Mouse (Mus musculus): ENCODE results near the gene Tspan2.

The Tspan2 gene

DNA sequence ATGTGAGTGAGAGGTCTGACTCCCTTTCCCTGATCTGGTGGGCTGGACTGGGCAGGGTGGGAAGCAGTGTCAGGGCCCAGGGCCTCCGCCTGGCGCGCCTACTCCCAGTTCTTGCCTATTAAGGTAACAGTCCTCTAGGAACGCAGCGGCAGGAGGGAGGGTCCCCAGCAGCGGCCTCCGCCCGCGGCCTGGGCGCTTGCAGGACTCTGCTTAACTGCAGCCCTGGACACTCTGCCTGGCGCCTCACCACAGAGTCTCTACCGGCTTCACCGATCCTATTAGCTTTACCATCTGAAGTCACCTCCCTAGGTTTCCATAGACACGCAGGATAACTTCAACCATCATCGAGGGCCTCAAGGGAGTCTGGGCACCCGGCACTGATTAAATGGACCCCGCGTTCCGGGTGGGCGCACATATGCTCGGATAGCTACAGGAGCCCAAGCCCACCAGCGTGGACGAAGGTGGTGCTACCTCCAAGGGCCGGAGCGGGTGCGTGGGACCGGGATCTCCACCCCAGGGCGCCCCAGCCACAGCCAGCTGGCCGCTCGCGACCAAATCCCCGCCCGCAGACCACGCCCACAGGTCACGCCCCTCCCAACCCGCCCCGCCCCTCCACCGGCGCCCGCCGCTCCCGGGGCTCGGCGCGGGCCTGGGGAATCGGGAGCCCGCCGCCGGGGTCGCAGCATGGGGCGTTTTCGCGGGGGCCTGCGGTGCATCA, at the start of gene Tspan2:
Gene Tspan2 (plus strand): TSS at position 217 of the 718 bp plus-strand sequence.
- in situ Hi-C loops (cut with MboI; ENCODE audit: unreplicated experiment in 2 of 2) = no loop called here

DNA sequence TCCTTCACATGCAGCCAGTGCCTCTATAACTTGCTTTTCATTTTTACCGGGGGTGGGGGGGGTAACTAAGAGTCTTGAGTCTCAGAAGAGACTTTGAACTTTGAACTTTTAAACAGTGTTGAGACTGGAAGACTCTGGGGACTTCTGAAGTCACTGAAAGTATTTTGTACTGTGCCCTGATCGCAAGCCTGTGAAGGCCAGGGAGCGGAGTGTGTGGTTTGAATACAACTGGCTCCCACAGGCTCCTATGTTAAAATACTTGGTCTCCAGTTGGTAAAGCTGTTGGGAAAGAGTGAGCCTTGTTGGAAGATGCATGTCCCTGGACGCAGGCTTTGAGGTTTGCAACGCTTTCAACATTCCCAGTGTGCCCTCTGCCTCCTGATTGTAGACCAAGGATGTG, 47.5 kb upstream of the Tspan2 start:
- in situ Hi-C loops (cut with MboI; ENCODE audit: unreplicated experiment in 2 of 2) = loop anchor here in 1 of 2 experiments (25.0 kb wide), 2 partner anchors 1200 to 1725 kb away; partner anchors contain the start of gene Ttf2

GRCm38 (mm10) chr3:102687852-102688251, 46.5 kb upstream of the Tspan2 start:
- in situ Hi-C loops (cut with MboI; ENCODE audit: unreplicated experiment in 2 of 2) = loop anchor here in 1 of 2 experiments (25.0 kb wide), 2 partner anchors 1201 to 1726 kb away; partner anchors contain the start of gene Ttf2

DNA sequence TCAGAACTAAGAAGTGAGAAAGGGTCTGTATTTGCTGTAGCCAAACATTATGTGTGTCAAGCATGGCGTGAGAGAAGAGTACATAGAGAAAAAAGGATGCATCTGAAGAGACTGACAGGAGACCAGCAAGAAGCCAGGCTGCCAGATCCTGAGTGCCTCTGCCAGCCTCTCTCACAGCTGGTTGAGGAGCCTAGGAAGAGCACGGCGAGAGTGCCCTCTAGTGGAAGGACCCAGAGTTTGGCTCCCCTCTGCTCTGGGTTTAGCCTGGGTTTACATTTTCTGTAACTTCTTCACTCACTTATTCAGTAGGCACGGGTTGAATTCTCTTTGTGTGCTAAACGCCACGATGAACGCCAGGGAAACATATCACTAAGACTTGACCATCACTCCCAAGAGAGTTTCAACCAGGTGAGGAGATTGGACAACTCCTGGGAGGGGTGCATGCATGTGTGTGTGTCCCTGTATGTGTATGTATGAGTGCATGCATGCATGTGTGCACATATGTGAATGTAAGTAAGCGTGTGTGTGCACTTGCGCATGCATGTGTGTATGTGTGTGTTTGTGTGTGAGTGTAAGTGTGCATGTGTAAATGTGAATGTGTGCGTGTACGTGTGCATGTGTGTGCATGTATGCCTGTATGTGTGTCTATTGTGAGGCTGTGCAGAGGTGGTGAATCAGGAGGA, 42.4 kb upstream of the Tspan2 start:
- in situ Hi-C loops (cut with MboI; ENCODE audit: unreplicated experiment in 2 of 2) = loop anchor here (10.0 to 25.0 kb wide), 3 partner anchors 1197 to 1730 kb away; partner anchors contain the start of gene Ttf2 (in 1 of the 2)

- in situ Hi-C loops (cut with MboI; ENCODE audit: unreplicated experiment in 2 of 2) = loop anchor here (10.0 to 25.0 kb wide), 3 partner anchors 1198 to 1731 kb away; partner anchors contain the start of gene Ttf2 (in 1 of the 2)
Measured at GRCm38 (mm10) chr3:102692758-102693325, 41.5 kb upstream of the Tspan2 start.

DNA sequence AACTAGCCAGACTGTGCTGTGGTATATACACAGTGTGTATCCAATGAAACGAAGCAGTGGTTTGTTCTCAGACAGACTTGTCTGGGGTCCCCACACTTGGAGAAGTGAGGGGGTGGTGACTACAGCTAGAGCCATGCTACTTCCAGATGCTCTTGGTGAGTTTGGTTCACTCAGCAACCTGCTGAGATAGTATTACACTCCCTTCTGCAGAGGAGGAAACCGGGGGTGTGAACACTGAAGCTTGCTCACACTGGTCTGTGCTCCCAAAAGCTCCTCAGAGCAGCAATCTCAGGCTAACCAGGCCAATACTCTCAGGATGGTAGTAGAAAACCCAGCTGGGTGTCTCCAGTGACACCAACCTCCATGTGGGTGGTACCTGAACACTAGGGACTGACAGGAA, 36.2 kb upstream of the Tspan2 start:
- in situ Hi-C loops (cut with MboI; ENCODE audit: unreplicated experiment in 2 of 2) = loop anchor here (10.0 to 25.0 kb wide), 3 partner anchors 1203 to 1736 kb away; partner anchors contain the start of gene Ttf2 (in 1 of the 2)

DNA sequence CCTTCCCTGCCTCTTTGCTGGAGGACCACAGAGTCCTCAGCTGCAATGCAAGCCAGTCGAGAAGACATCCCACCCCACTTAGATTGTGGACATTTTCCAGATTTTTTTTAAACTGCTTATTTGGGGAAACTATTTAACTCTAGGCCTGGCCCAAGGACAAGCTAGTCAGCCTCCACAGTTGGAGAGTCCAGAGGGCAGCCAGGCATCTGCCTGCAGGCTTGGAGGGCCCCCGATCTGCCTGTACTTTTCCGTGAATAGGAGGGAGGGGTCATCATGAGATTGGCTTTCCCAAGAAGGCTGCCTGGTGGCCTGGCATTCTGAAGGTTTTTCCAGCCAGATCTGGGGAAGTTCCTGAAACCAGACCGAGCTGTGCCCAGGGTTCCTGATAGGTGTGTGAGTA, 33.0 kb upstream of the Tspan2 start:
- in situ Hi-C loops (cut with MboI; ENCODE audit: unreplicated experiment in 2 of 2) = no loop called here

- in situ Hi-C loops (cut with MboI; ENCODE audit: unreplicated experiment in 2 of 2) = no loop called here
Measured at GRCm38 (mm10) chr3:102701902-102702544, 32.3 kb upstream of the Tspan2 start.

- in situ Hi-C loops (cut with MboI; ENCODE audit: unreplicated experiment in 2 of 2) = no loop called here
Measured at GRCm38 (mm10) chr3:102704001-102704401, 30.3 kb upstream of the Tspan2 start.

DNA sequence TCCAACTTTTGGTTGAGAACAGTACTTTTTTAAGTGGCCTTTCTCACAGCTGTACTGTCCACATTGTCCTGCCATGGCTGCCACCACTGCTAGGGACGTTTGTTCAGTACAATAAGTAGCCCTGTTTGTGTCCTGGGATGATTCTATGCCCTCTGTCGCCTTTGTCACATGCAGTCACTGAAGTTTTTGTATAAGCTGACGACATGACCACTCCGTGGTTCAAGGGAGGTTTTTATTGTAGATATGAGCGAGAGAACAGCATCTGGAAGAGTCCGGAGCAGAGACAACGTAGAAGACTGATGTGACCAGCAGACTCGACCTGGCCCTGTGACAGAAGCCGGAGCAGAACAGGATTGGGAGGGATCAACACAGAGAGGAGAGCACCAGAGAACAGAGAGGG, 25.7 kb upstream of the Tspan2 start:
- in situ Hi-C loops (cut with MboI; ENCODE audit: unreplicated experiment in 2 of 2) = no loop called here

GRCm38 (mm10) chr3:102715066-102715584, 19.2 kb upstream of the Tspan2 start:
- in situ Hi-C loops (cut with MboI; ENCODE audit: unreplicated experiment in 2 of 2) = loop anchor here (5.0 to 10.0 kb wide), 5 partner anchors 87 to 667 kb away; partner anchors contain the start of gene Dennd2c (in 2 of the 2)

DNA sequence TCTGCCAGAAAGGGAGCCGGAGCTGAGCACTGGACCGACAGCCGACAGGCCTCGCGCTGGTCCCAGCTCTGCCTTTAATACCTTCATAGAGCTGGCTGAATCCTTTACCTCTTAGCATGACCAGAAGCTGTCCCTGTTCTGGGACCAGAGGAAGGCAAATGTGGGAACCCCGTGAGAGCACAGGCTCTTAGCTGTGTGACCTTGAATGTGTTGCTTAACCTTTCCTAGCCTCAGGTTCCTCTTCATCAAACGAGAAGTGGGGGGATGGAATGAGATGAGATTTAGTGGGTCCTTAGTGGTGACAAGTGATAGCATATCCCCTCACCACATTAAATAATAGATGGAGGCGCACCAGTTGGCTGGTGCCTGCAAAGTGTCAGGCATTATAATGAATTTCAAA, 18.5 kb upstream of the Tspan2 start:
- in situ Hi-C loops (cut with MboI; ENCODE audit: unreplicated experiment in 2 of 2) = loop anchor here (5.0 to 10.0 kb wide), 5 partner anchors 86 to 666 kb away; partner anchors contain the start of gene Dennd2c (in 2 of the 2)

DNA sequence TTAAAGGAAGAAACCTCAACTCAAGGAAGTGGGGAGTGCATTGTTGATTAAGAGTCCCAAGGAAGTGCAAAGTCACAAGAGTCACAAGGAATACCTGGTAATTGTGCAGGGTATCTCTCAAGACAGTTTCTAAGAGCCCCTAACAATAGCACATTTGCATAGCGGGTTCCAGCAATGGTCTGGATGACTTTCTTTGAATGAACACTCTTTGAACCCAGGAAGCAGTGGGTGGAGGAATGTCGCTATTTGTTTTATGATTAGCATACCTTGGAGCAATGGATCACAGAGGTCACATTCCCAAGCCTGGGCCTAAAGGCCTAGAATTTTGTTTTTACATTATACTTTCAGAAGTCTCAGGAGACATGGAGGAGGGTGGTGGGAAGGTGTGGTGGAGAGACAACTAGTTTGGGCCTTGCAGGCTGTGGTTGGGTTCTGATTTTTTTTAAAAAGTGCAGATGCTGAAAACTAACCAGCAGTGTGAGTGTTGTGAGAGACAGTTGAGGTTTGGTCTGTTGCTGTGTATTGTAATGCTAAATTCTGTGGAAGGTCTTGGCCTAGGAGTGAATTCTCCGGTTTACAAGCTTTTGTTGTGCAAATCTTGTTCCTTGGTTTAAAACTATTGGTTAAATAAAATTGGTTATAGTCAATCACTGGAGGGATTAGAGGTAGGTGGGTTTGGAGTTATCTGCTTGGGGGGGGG, 16.6 kb upstream of the Tspan2 start:
- in situ Hi-C loops (cut with MboI; ENCODE audit: unreplicated experiment in 2 of 2) = loop anchor here (5.0 to 10.0 kb wide), 5 partner anchors 85 to 665 kb away; partner anchors contain the start of gene Dennd2c (in 2 of the 2)

DNA sequence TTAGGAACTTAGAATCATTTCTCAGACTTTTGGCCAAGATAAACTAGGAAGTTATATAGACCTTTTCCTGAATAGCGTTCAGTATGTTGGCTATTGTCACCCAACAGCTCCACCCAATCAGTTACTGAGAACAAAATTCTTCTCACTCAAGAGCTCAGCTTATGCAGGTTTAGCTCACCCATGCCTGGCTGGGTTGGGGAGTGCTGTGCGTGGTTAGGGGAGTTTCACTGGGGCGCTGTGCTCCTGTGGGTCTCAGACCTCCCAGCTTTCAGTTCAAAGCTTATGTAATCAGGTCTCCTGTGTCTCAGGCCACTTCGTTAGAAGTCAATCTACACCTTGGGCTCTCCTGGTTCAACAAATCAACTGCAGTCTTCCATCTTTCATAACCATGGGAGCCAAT, 11.2 kb upstream of the Tspan2 start:
- in situ Hi-C loops (cut with MboI; ENCODE audit: unreplicated experiment in 2 of 2) = no loop called here

GRCm38 (mm10) chr3:102723841-102724570, 10.3 kb upstream of the Tspan2 start:
- in situ Hi-C loops (cut with MboI; ENCODE audit: unreplicated experiment in 2 of 2) = no loop called here

DNA sequence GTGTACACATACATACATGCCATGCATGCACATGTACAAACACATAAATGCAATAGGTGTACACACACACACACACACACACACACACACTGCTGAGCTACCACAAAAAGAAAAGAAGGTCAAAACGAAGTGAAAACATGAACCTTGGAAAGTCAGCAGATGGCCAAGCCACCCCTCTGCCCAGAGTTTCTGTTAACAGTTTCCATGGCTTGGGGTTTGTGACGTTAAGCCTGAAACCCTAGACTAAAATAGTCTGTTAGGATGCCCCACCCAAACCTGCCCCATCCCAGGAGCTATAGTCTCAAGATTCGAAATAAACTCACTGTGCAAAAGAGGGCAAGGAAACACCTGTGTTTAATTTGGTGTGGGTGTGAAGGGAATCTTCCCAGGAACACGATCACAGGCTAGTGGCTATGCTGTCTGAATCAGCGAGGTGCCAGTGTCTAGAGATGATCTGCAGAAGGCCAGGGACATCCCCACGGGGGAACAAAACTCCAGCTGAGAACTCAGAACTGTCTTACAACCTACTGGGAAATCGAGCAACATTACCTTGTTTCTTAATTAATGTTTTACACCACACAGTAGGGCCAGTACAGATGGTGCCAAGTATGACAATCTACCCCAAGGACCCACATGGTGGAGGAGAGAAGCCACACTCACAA, 9.4 kb upstream of the Tspan2 start:
- in situ Hi-C loops (cut with MboI; ENCODE audit: unreplicated experiment in 2 of 2) = no loop called here

DNA sequence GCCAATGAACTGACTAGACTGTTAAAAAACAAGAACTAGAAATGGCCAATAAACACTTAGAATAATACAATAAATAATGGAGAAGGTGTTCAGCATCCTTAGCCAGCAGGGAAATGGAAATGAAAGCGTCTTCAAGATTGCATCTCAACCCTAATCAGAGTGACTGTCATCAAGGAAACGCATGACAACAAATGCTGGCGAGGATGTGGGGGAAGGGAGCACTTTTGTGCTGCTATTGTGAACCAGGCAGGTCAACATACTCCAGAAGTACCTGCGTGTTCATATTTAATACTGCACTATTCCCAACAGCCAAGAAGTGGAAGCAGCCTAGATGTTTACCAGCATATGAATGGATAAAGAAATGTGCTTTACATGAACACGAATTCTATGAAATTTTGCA, 4.9 kb upstream of the Tspan2 start:
- in situ Hi-C loops (cut with MboI; ENCODE audit: unreplicated experiment in 2 of 2) = no loop called here

- in situ Hi-C loops (cut with MboI; ENCODE audit: unreplicated experiment in 2 of 2) = no loop called here
Measured at GRCm38 (mm10) chr3:102731112-102731511, 3.2 kb upstream of the Tspan2 start.
